Mouse (Mus musculus) lung, embryonic 15.5 days (tissue): ENCODE measurements around the gene Srsf10. TPM values are rescaled to one million over a fixed set of nuclear protein-coding genes. Genes with fewer than 3 reads are reported as not detected.

Experiments
- ATAC-seq: fragments of 200-750 bp; cut with Nextera tagmentation; 2 replicates; pipeline ENCODE4 v1.8.0; 2017; ENCODE audit warnings: moderate number of reproducible peaks, borderline replicate concordance; ENCODE audit not compliant: low FRiP score, low TSS enrichment; ENCODE audit errors: extremely low read depth
- H3K27ac ChIP-seq: fragments of 300-500 bp; sonication (generic); 2 replicates; pipeline ENCODE4 v1.5.1; 2015; ENCODE audit warnings: moderate library complexity, mild to moderate bottlenecking, inconsistent platforms
- H3K27me3 ChIP-seq: fragments of 300-500 bp; sonication (generic); 2 replicates; pipeline ENCODE4 v1.6.1; 2015; ENCODE audit warnings: inconsistent platforms
- H3K36me3 ChIP-seq: fragments of 300-500 bp; sonication (generic); 2 replicates; pipeline ENCODE4 v1.6.1; 2015; ENCODE audit warnings: inconsistent platforms
- H3K4me1 ChIP-seq: fragments of 300-500 bp; sonication (generic); 2 replicates; pipeline ENCODE4 v1.6.1; 2015; ENCODE audit warnings: inconsistent platforms
- H3K4me2 ChIP-seq: fragments of 300-500 bp; sonication (generic); 2 replicates; pipeline ENCODE4 v1.6.1; 2015; ENCODE audit warnings: inconsistent platforms, mild to moderate bottlenecking, moderate library complexity
- H3K4me3 ChIP-seq: fragments of 300-500 bp; sonication (generic); 2 replicates; pipeline ENCODE4 v1.5.1; 2015; ENCODE audit warnings: mild to moderate bottlenecking, inconsistent platforms
- H3K9ac ChIP-seq: fragments of 300-500 bp; sonication (generic); 2 replicates; pipeline ENCODE4 v1.6.1; 2015; ENCODE audit warnings: inconsistent platforms
- H3K9me3 ChIP-seq: fragments of 300-500 bp; sonication (generic); 2 replicates; pipeline ENCODE4 v1.6.1; 2016; ENCODE audit warnings: inconsistent platforms
- WGBS: fragments of 180-500 bp; shearing (Covaris S2); methylation state at CpG from one replicate; pipeline ENCODE4 v1.1.7; 2015; 5-methylcytosine and 5-hydroxymethylcytosine counted together
- polyA plus RNA-seq: library from polyadenylated mRNA; unstranded; fragments of >200 nt; fragmentation: Nextera tagmentation; extraction: Ambion mirVana; gene quantifications from 2 replicates; pipeline ENCODE4 v1.2.1, GENCODE M21; 2015

Gene Srsf10
- polyA plus RNA-seq, 1 experiment from 2014 or later, result 267 TPM

GRCm38 (mm10) chr4:135834124-135834717 lies 21.3 kb upstream of the Srsf10 start:
- no peak overlapping the region for H3K9ac ChIP-seq
- ATAC-seq, result no peak
- H3K27me3 ChIP-seq, result no peaks in the 10 kb centered on the region
- H3K4me1 ChIP-seq, result peaks cover 28% of the 10 kb centered on the region
- H3K9me3 ChIP-seq, result no peaks in the 10 kb centered on the region
- H3K36me3 ChIP-seq, result no peaks in the 10 kb centered on the region
- no peak overlapping the region for H3K4me3 ChIP-seq
- WGBS, result 77% methylated on average over 8 of the region's 8 CpGs
- 0 out of 2 replicates have a peak overlapping the region, but pooled peaks have one; percentile 60 for H3K27ac ChIP-seq
- H3K4me2 ChIP-seq, result no peak overlapping the region

DNA sequence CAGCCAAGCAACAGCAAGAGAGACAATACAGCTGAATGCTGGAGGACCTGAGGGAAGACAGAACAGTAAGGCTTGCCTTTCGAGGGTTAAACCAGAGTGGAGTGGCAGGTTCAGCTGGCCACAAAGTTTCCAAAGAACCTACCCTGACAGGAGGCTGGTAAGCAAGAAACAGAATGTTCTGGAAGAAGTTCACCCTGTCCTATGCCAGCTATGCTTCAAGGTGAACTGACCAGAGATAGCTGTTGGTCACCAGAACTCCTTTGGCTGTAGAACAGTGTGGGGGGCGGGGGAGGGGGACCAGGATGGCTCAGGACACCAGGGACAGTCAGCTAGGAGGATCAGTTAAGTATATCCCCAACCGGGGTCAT lies 16.6 kb upstream of the Srsf10 start:
- Histone ChIP-seq H3K36me3 (no peaks in the 10 kb centered on the region), H3K27ac (no peak overlapping the region), H3K4me3 (no peak overlapping the region), H3K27me3 (no peaks in the 10 kb centered on the region), H3K4me1 (peaks cover 3% of the 10 kb centered on the region), H3K4me2 (no peak overlapping the region), H3K9me3 (no peaks in the 10 kb centered on the region), H3K9ac (no peak overlapping the region)
- WGBS, result 64% methylated on average over 3 of the region's 3 CpGs
- ATAC-seq, result peak; percentile 35; the same call in 1 of the 2 replicates

DNA sequence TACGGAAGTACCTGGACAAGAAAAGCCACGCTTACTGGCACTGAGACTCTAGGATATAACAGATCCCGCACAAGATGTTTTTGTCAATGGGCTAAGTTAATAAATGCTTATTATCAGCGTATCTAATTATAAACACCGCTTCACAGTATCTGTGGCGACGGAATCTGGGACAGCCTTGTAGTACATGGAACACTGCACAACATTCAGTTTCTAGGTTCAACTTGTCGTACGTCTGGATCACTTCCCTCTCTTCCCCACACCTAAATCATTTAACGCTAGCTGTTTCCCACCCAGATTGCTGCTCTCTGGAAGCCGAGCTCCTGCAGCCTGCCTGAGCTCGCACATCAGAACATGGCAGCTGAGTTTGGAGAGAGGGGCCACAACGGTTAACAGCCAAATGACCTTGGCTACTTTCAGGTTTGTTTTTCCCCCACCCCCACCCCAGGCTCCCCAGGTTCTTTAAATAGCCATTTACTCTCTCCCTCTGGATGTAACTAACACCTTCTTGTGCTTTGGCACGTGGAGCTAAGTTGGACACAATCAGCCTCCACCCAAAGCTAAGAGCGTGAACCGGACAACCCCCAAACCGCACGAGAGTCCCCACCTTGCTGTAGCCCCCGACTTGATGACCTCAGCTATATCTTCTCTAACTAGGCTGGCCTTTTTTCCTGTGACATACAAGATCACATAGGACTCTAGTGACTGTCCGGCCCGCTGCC lies 16.1 kb upstream of the Srsf10 start:
- 66% methylated on average over 21 of the region's 21 CpGs for WGBS
- Histone ChIP-seq H3K9me3 (no peaks in the 10 kb centered on the region), H3K36me3 (no peaks in the 10 kb centered on the region), H3K4me3 (no peak overlapping the region), H3K27me3 (no peaks in the 10 kb centered on the region), H3K27ac (no peak overlapping the region), H3K4me2 (no peak overlapping the region), H3K9ac (no peak overlapping the region), H3K4me1 (no peaks in the 10 kb centered on the region)
- ATAC-seq, result no peak

GRCm38 (mm10) chr4:135844400-135844799 lies 11.1 kb upstream of the Srsf10 start:
- Histone ChIP-seq H3K9ac (no peak overlapping the region), H3K4me1 (0 out of 2 replicates have a peak, but pooled peaks cover 3% of the 10 kb centered on the region), H3K27ac (no peak overlapping the region), H3K4me3 (no peak overlapping the region), H3K36me3 (no peaks in the 10 kb centered on the region), H3K27me3 (no peaks in the 10 kb centered on the region), H3K4me2 (no peak overlapping the region), H3K9me3 (no peaks in the 10 kb centered on the region)
- no peak for ATAC-seq
- 69% methylated on average over 6 of the region's 6 CpGs for WGBS

- Histone ChIP-seq H3K9ac (no peak overlapping the region), H3K36me3 (no peaks in the 10 kb centered on the region), H3K4me1 (peaks cover 11% of the 10 kb centered on the region), H3K9me3 (no peaks in the 10 kb centered on the region), H3K27me3 (no peaks in the 10 kb centered on the region), H3K27ac (no peak overlapping the region), H3K4me2 (no peak overlapping the region), H3K4me3 (no peak overlapping the region)
- ATAC-seq, result no peak
- WGBS, result 42% methylated on average over 5 of the region's 5 CpGs
These were observed 8.0 kb upstream of the Srsf10 start for GRCm38 (mm10) chr4:135847581-135847980.

DNA sequence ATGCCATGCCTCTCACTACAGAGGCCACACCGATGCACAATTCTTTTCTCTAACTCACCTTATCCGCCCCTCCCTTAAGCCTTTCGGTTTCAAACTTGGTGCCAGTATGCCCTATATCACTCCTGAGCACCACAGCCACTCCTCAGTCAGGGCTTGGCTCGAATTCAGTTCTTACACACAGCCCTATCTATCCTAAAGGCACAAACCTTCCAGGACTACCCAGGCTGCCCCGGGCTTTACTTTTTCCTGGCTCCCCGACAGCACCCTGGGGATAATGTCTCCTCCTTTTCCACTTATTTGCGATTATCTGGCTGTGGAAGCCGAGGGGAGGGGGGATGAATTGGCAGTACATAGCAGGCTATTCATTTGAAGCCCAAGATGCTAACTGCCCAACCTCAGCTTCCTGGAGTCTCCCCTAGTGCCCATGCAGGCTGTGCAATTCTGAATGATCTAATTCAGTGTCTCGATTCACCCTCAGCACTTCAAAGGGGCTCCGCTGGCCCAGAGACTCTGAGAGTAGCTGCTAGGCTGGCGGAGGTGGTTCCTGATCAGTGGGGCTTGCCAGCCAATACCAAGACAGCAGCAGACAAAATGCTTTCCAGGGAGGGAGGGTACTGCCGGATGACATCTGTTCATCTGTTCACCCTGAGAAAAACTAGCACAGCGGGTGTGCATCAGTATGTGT lies 5.0 kb upstream of the Srsf10 start:
- H3K9ac ChIP-seq, result no peak overlapping the region
- H3K4me3 ChIP-seq, result no peak overlapping the region
- peaks cover 24% of the 10 kb centered on the region for H3K4me1 ChIP-seq
- H3K4me2 ChIP-seq, result 0 out of 2 replicates have a peak overlapping the region, but pooled peaks have one; percentile 9
- 34% methylated on average over 13 of the region's 13 CpGs for WGBS
- H3K27ac ChIP-seq, result 0 out of 2 replicates have a peak overlapping the region, but pooled peaks have one; percentile 11
- ATAC-seq, result no peak
- no peaks in the 10 kb centered on the region for H3K27me3 ChIP-seq
- no peaks in the 10 kb centered on the region for H3K36me3 ChIP-seq
- H3K9me3 ChIP-seq, result no peaks in the 10 kb centered on the region

DNA sequence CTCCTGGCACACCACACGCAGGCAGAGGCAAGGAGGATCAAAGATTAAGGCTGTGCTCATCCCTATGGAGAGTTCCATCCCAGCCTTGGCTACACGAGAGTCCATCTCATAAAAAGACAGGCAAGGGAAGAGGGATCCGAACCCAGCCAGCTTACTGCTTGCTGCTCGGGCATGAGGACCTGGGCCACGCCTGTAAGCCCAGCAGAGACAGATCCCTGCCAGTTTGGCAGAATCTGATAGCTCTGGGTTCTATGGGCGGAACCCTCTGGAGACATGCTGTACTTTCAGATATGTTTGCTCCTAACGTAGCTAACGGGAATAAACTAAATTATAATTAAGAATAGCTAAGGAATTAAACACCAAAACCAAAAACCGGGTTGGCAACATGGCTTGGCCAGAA lies 3.6 kb upstream of the Srsf10 start:
- Histone ChIP-seq H3K4me3 (no peak overlapping the region), H3K4me2 (no peak overlapping the region), H3K36me3 (no peaks in the 10 kb centered on the region), H3K9ac (no peak overlapping the region), H3K9me3 (no peaks in the 10 kb centered on the region), H3K27me3 (no peaks in the 10 kb centered on the region), H3K27ac (no peak overlapping the region), H3K4me1 (peaks cover 24% of the 10 kb centered on the region)
- ATAC-seq, result no peak
- 85% methylated on average over 9 of the region's 9 CpGs for WGBS

DNA sequence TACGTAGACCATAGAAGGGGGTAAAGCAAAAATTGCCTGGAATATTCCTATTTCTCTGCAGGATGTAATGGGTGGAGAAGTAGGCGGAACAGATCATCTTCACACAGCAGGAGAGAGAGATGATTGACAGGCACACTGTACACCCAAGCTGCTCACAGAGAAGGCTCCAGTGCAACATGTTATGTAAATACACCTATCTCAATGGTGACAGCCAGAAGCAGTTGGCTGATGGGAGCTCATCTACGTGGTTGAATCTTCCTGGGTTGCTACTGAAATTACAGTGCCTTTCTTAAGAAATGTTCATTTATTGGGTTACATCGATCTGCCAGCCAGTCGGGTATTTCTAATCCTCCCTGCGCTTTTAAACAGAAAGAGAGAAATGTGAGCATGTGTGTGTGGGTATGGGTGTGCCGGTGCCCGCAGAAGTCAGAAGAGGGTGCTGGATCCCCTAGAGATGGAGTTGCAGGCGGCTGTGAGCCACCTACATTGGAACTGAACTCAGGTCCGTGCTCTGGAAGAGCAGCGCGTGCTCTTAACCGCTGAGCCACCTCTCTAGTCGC lies 1.5 kb upstream of the Srsf10 start:
- Histone ChIP-seq H3K4me1 (peaks cover 37% of the 10 kb centered on the region), H3K36me3 (no peaks in the 10 kb centered on the region), H3K9me3 (no peaks in the 10 kb centered on the region), H3K27ac (peak overlapping the region; percentile 99; the same call in 1 of the 2 replicates), H3K4me2 (no peak overlapping the region), H3K9ac (no peak overlapping the region), H3K4me3 (no peak overlapping the region), H3K27me3 (no peaks in the 10 kb centered on the region)
- no peak for ATAC-seq
- WGBS, result 85% methylated on average over 14 of the region's 14 CpGs

- Histone ChIP-seq H3K9me3 (no peaks in the 10 kb centered on the region), H3K4me3 (peak overlapping the region; percentile 60), H3K27ac (peak overlapping the region; percentile 99), H3K4me2 (peak overlapping the region; percentile 87), H3K36me3 (0 out of 2 replicates have a peak, but pooled peaks cover 2% of the 10 kb centered on the region), H3K4me1 (peaks cover 42% of the 10 kb centered on the region), H3K27me3 (no peaks in the 10 kb centered on the region), H3K9ac (peak overlapping the region; percentile 79; the same call in 1 of the 2 replicates)
- WGBS, result 59% methylated on average over 11 of the region's 11 CpGs
- ATAC-seq, result no peak
These were observed 917 bp upstream of the Srsf10 start for GRCm38 (mm10) chr4:135854630-135855029.

- Histone ChIP-seq H3K4me3 (peak overlapping the region; percentile 60), H3K9ac (peak overlapping the region; percentile 79), H3K27ac (peak overlapping the region; percentile 99), H3K4me1 (peaks cover 45% of the 10 kb centered on the region), H3K9me3 (no peaks in the 10 kb centered on the region), H3K4me2 (peak overlapping the region; percentile 87), H3K36me3 (0 out of 2 replicates have a peak, but pooled peaks cover 2% of the 10 kb centered on the region), H3K27me3 (no peaks in the 10 kb centered on the region)
- peak; percentile 36 for ATAC-seq
- WGBS, result 1% methylated on average over 6 of the region's 6 CpGs
These were observed 467 bp upstream of the Srsf10 start for GRCm38 (mm10) chr4:135855080-135855479.

- WGBS, result under 1% methylated on average over 62 of the region's 91 CpGs
- ATAC-seq, result peak; percentile 74
- Histone ChIP-seq H3K9me3 (no peaks in the 10 kb centered on the region), H3K27ac (peak overlapping the region; percentile 98), H3K36me3 (0 out of 2 replicates have a peak, but pooled peaks cover 2% of the 10 kb centered on the region), H3K27me3 (no peaks in the 10 kb centered on the region), H3K4me1 (peaks cover 48% of the 10 kb centered on the region), H3K4me3 (peak overlapping the region; percentile 60), H3K9ac (peak overlapping the region; percentile 84), H3K4me2 (peak overlapping the region; percentile 66)
These were observed 910 bp downstream of the Srsf10 start for GRCm38 (mm10) chr4:135856223-135857091.
